Mouse (Mus musculus) kidney, embryonic 16.5 days (tissue): ENCODE data around the gene Trpv1. TPM values are rescaled to one million over a fixed set of nuclear protein-coding genes. Genes with fewer than 3 reads are reported as not detected.

Experiments
- polyA plus RNA-seq: library from polyadenylated mRNA; unstranded; fragments of >200 nt; fragmentation: Nextera tagmentation; extraction: Ambion mirVana; gene quantifications from 2 replicates; pipeline ENCODE4 v1.2.1, GENCODE M21; 2015

The Trpv1 gene
- polyA plus RNA-seq, 1 experiment from 2014 or later, result not detected

Other genes with a start within 250 kb of the Trpv1 start
- gene P2rx1, start 235.2 kb upstream of the Trpv1 start, polyA plus RNA-seq, result 1.7 and 3.1 TPM in 2 replicates
- gene Camkk1, start 215.3 kb upstream of the Trpv1 start, polyA plus RNA-seq, result 7.4 and 7.7 TPM in 2 replicates
- 11.1 and 12.7 TPM in 2 replicates for gene Ncbp3, start 186.5 kb upstream of the Trpv1 start, polyA plus RNA-seq
- gene Itgae, start 143.7 kb upstream of the Trpv1 start, polyA plus RNA-seq, result 0.24 and 0.44 TPM in 2 replicates
- gene Haspin, start 96.0 kb upstream of the Trpv1 start, polyA plus RNA-seq, result 16.9 and 18.5 TPM in 2 replicates
- 0.81 TPM in 2 replicates for gene P2rx5, start 73.9 kb upstream of the Trpv1 start, polyA plus RNA-seq
- gene Emc6, start 57.3 kb upstream of the Trpv1 start, polyA plus RNA-seq, result 121 and 123 TPM in 2 replicates
- 231 and 251 TPM in 2 replicates for gene Tax1bp3, start 57.2 kb upstream of the Trpv1 start, polyA plus RNA-seq
- 21.5 and 22.4 TPM in 2 replicates for gene Ctns, start 35.2 kb upstream of the Trpv1 start, polyA plus RNA-seq
- gene Shpk, start 34.8 kb upstream of the Trpv1 start, polyA plus RNA-seq, result 2.4 and 2.6 TPM in 2 replicates
- gene Trpv3, start 33.1 kb downstream of the Trpv1 start, polyA plus RNA-seq, result 0.12 and 0.21 TPM in 2 replicates
- gene Aspa, start 95.3 kb downstream of the Trpv1 start, polyA plus RNA-seq, result 30.8 and 32.0 TPM in 2 replicates
- not detected in 2 replicates for gene Gm49340, start 95.4 kb downstream of the Trpv1 start, polyA plus RNA-seq
- gene Spata22, start 95.4 kb downstream of the Trpv1 start, polyA plus RNA-seq, result 0.27 and 0.29 TPM in 2 replicates
- gene Olfr20, start 116.5 kb downstream of the Trpv1 start, polyA plus RNA-seq, result not detected in 2 replicates
- not detected in 2 replicates for gene Olfr376, start 137.0 kb downstream of the Trpv1 start, polyA plus RNA-seq
- gene Olfr1, start 165.3 kb downstream of the Trpv1 start, polyA plus RNA-seq, result not detected in 2 replicates
- not detected in 2 replicates for gene Olfr378, start 194.2 kb downstream of the Trpv1 start, polyA plus RNA-seq
- gene Olfr380, start 223.2 kb downstream of the Trpv1 start, polyA plus RNA-seq, result not detected in 2 replicates